Mouse (Mus musculus): ENCODE results near the gene Tubb3. TPM values are rescaled to one million over a fixed set of nuclear protein-coding genes. Genes with fewer than 3 reads are reported as not detected.
A peak's percentile ranks its signal among the peaks of the same experiment; 100 is the strongest.
"Not testable (repeated sequence)": the region's sequence is repeated elsewhere in the genome, so short reads cannot be mapped to it uniquely, and the experiment has no call there.

The Tubb3 gene
- polyA plus RNA-seq, 1 experiment, result not detected

DNA sequence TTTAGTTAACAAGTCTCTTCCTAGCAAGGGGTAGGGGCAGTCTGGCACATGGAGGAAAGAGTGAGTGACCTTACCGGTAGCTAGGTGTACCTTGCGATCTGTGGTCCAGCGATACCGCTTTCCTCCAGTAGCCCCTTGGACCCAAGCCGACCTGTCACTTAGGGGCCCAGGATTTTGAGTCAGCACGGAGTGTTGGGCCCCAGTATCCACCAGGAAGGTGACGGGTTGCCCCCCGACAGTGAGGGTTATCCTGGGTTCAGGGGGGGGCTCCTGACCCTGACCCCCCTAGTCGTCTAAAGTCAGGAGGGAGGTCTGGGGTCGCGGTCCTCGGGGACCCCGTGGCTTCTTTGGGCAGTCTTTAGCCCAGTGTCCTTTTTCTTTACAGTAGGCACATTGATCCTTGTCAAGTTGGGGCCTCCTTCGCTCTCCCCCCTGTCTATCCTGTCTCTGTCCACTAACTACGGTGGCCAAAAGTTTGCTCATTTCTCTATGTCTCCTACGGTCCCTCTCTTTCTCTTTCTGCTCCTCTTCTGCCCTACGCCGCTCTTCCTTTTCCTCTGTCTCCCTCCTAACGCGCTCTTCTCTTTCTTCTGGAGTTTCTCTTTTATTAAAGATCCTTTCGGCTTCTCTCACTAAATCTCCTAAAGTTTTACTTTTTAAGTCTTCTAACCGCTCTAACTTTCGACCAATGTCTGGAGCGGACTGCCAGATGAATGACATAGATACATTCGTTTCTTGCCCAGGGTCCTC lies 20.6 kb downstream of the Tubb3 start:
- Histone ChIP-seq H3K27ac (ENCODE audit: insufficient read depth, low read depth, low read length) (no peak overlapping the region), H3K4me3 (ENCODE audit: insufficient read depth, low read length) (no peak overlapping the region), H3K4me1 (ENCODE audit: control insufficient read depth, insufficient read depth, low read length) (0 out of 2 replicates have a peak, but pooled peaks cover 2% of the 10 kb centered on the region)
- TF ChIP-seq CTCF (IDR thresholded peaks at IDR 0.05; ENCODE audit: low read depth, low read length), result no peak
- no peak for TF ChIP-seq POLR2A (IDR thresholded peaks at IDR 0.05; ENCODE audit: borderline replicate concordance, low read depth, low read length)

DNA sequence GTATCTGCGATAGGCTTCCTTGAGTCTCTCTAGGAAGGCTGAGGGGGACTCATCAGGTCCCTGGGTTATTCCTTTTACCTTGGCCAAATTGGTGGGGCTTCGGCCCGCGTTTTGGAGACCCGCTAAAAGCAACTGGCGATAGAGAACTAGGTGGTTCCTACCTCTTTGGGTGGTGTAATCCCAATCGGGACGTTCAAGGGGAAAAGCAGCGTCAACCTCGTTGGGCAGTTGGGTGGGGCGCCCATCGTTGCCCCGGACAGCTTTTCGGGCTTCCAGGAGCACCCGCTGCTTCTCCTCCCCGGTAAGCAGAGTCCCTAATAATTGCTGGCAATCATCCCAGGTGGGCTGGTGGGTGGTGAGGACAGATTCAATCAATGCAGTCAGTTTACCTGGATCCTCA lies 21.2 kb downstream of the Tubb3 start:
- TF ChIP-seq POLR2A (IDR thresholded peaks at IDR 0.05; ENCODE audit: borderline replicate concordance, low read depth, low read length) (no peak), CTCF (IDR thresholded peaks at IDR 0.05; ENCODE audit: low read depth, low read length) (no peak)
- Histone ChIP-seq H3K4me1 (ENCODE audit: control insufficient read depth, insufficient read depth, low read length) (0 out of 2 replicates have a peak, but pooled peaks cover 2% of the 10 kb centered on the region), H3K27ac (ENCODE audit: insufficient read depth, low read depth, low read length) (no peak overlapping the region), H3K4me3 (ENCODE audit: insufficient read depth, low read length) (no peak overlapping the region)

DNA sequence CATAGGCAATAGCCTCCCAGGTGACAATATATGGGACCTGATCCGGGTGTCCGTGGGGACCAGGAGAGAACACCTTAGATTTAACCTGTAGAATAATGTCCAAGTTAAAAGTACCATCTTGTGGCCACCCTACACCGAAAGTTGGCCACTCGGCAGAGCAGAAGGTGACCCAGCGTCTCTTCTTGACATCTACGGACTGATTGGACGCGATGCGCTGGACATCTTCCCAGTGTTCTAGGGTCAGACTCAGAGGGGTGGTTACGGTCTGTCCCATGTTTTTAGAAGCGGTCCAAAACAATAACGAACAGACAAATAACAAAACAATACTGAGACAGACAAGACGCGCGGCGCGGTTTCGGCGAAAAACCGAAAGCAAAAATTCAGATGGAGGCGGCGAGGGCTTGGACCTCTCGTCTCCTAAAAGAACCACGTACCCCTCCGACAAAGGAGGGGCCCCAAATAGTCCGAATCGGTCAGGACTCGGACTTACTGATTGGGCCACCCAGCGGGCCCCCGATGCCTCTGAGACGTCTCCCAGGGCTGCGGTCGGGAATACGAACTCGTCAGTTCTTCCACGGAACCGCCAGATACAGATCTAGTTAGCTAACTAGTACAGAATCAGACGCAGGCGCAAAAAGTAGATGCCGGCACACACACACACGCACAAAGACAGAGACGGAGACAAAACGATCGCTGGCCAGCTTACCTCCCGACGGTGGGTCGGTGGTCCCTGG lies 22.2 kb downstream of the Tubb3 start:
- not testable (repeated sequence) for H3K27ac ChIP-seq (ENCODE audit: insufficient read depth, low read depth, low read length); H3K4me3 ChIP-seq (ENCODE audit: insufficient read depth, low read length); H3K4me1 ChIP-seq (ENCODE audit: control insufficient read depth, insufficient read depth, low read length)

DNA sequence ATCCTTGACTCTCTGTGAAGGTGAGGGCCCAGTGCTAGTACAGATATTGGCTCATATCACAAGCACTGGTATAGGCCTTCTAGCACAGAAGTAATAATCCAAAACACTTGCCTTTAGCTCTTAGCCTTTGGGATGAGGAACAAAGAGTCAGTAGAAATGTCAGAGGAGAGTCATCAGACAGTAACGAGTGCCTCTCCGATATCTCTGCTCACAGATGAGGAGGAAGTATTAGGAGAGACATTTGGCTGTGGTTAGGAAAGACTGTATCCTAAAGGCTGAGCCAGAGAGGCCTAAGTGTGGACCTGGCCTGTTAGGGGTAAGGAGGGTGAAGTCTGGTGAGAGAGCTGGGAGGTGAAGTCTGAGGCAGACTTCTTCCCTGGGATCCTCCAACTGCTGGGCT lies 30.6 kb downstream of the Tubb3 start:
- TF ChIP-seq CTCF (IDR thresholded peaks at IDR 0.05; ENCODE audit: low read depth, low read length), result no peak
- TF ChIP-seq POLR2A (IDR thresholded peaks at IDR 0.05; ENCODE audit: borderline replicate concordance, low read depth, low read length), result no peak
- Histone ChIP-seq H3K4me1 (ENCODE audit: control insufficient read depth, insufficient read depth, low read length) (peaks cover 12% of the 10 kb centered on the region), H3K4me3 (ENCODE audit: insufficient read depth, low read length) (no peak overlapping the region)

DNA sequence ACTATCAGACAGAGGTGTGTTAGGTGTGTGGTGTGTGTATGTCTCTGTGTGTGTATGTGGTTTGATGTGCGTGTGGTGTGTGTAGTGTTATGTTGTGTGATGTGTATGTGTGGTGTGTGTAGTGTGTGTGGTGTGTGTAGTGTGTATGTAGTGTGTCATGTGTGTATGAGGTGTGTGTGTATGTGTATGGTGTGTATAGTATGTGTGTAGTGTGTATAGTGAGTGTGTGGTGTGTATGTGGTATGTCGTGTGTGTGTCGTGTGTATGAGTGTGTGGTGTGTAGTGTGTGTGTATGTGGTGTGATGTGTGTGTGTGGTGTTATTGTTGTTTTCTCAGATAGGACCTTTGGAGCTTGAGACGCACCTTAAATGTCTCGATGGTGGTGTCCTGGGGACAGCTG lies 31.1 kb downstream of the Tubb3 start:
- Histone ChIP-seq H3K4me1 (ENCODE audit: control insufficient read depth, insufficient read depth, low read length) (peaks cover 12% of the 10 kb centered on the region), H3K4me3 (ENCODE audit: insufficient read depth, low read length) (no peak overlapping the region; the same call in 1 of the 2 replicates)
- TF ChIP-seq POLR2A (IDR thresholded peaks at IDR 0.05; ENCODE audit: borderline replicate concordance, low read depth, low read length), result no peak
- no peak for TF ChIP-seq CTCF (IDR thresholded peaks at IDR 0.05; ENCODE audit: low read depth, low read length)

More for the DNA sequence above, 30.6 kb downstream of the Tubb3 start:
- no peak overlapping the region for H3K27ac ChIP-seq (ENCODE audit: insufficient read depth, low read depth, low read length)

DNA sequence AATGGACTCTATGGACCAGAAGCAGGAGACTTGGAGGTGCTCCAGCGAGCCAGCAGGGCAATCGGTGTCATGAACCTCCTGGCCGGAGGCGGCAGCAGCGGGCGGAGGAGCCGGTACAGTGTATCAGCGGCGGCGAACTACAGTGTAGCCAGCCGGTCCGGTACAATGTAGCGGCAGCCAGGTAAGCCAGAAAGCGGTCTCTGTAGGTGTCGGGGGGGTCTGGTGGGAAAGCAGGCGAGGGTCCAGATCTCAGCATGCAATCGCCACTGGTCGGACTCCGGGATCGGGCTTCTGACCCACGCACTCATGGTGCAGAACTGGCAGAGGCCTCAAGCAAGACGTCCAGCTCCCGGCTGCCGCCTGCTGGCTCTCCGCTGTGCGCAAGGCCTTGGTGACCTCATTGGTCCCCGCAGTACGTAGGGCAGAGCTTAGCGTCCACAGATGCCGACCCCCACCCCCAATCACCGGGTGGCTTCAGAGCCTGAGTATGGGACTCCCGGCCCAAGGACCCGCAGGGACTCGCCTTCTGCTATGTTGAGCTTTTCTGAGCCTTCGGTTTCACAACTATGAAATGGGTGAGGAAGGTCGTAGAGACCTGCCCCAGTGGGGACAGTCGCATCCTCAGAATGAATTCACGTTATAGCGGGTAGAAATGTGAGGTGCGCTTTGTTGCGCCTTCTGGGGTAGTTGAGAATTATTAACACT lies 31.8 kb downstream of the Tubb3 start:
- peak; percentile 49 for TF ChIP-seq CTCF (IDR thresholded peaks at IDR 0.05; ENCODE audit: low read depth, low read length)
- TF ChIP-seq POLR2A (IDR thresholded peaks at IDR 0.05; ENCODE audit: borderline replicate concordance, low read depth, low read length), result no peak
- Histone ChIP-seq H3K4me1 (ENCODE audit: control insufficient read depth, insufficient read depth, low read length) (peaks cover 12% of the 10 kb centered on the region), H3K27ac (ENCODE audit: insufficient read depth, low read depth, low read length) (peak overlapping the region; percentile 34), H3K4me3 (ENCODE audit: insufficient read depth, low read length) (peak overlapping the region; percentile 70)

More for the DNA sequence above, 31.1 kb downstream of the Tubb3 start:
- no peak overlapping the region for H3K27ac ChIP-seq (ENCODE audit: insufficient read depth, low read depth, low read length)

DNA sequence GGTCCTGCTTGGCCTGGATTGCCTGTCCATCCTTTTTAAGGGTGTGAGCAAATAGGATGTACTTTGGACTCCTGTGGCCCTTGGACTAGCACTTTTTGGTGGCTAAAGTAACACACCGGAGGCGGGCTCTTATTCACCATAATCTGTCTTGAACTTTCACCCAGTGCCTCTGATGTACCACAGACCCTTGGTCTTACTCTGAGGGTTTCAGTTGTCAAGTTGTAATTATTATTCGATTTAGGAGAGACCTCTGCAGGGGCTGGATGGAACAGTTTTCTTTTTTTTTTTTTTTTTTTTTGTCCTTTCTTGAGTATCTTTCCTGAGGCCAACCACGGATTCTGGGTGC lies 32.3 kb downstream of the Tubb3 start:
- Histone ChIP-seq H3K27ac (ENCODE audit: insufficient read depth, low read depth, low read length) (no peak overlapping the region), H3K4me3 (ENCODE audit: insufficient read depth, low read length) (peak overlapping the region; percentile 70), H3K4me1 (ENCODE audit: control insufficient read depth, insufficient read depth, low read length) (peaks cover 12% of the 10 kb centered on the region)
- no peak for TF ChIP-seq CTCF (IDR thresholded peaks at IDR 0.05; ENCODE audit: low read depth, low read length)
- no peak for TF ChIP-seq POLR2A (IDR thresholded peaks at IDR 0.05; ENCODE audit: borderline replicate concordance, low read depth, low read length)

DNA sequence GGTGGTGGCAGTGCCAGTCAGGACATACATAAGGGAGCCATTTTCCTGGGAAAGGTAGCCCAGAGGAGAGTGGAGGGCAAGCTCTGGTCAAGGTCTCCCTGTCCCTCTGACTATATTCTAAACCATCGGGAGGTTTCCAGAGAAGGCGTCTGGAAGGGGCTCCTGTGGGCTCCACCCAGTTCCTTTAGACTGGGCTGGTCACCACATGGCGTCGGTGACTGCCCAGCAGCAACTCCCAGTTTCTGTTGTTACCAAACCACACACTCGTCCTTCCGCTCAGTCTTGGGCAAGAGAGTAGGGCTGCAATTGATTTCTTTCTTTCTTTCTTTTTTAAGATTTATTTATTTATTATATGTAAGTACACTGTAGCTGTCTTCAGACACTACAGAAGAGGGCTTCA lies 32.9 kb downstream of the Tubb3 start:
- TF ChIP-seq CTCF (IDR thresholded peaks at IDR 0.05; ENCODE audit: low read depth, low read length) (no peak), POLR2A (IDR thresholded peaks at IDR 0.05; ENCODE audit: borderline replicate concordance, low read depth, low read length) (no peak)
- Histone ChIP-seq H3K4me1 (ENCODE audit: control insufficient read depth, insufficient read depth, low read length) (peaks cover 12% of the 10 kb centered on the region), H3K4me3 (ENCODE audit: insufficient read depth, low read length) (no peak overlapping the region; the same call in 1 of the 2 replicates), H3K27ac (ENCODE audit: insufficient read depth, low read depth, low read length) (no peak overlapping the region)

DNA sequence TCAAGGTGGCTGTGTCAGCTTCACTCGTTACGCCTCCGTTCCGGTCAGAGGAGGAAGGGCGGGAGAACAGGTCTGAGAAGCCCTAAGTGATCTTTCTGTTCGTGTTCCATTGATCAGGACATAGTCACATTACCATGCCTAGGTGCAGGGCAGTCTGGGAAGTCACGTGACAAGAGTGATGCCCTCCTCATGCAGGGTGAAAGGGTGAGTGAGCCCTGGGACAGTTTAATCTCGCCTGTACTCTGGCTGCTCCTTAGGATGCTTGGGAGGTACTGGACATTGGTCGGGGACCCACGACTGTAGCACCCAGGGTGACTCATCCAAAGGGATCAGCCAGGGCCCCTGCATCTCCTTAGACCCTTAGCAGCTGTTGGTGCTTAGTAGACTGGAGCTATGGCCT lies 34.8 kb downstream of the Tubb3 start:
- Histone ChIP-seq H3K27ac (ENCODE audit: insufficient read depth, low read depth, low read length) (no peak overlapping the region), H3K4me3 (ENCODE audit: insufficient read depth, low read length) (no peak overlapping the region), H3K4me1 (ENCODE audit: control insufficient read depth, insufficient read depth, low read length) (peaks cover 19% of the 10 kb centered on the region)
- no peak for TF ChIP-seq POLR2A (IDR thresholded peaks at IDR 0.05; ENCODE audit: borderline replicate concordance, low read depth, low read length)
- no peak for TF ChIP-seq CTCF (IDR thresholded peaks at IDR 0.05; ENCODE audit: low read depth, low read length)

DNA sequence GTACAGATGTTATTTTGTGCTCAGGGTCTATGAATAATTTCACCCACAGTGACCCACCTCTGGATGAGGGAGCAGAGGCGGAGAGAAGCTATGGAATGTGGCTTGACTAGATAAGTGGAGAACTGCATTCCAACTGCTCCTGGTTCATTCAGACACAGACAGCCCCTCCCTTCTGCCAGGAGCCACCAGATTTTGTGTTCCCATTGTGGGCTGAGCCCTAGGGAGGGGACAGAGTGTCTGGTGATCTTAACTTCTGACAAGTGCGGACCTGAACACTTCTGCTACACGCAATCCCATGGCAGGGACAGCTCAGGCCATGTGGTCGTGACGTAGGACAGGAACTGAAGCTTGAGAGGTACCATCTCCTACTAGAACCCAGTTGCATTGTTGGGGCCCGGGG lies 35.6 kb downstream of the Tubb3 start:
- TF ChIP-seq POLR2A (IDR thresholded peaks at IDR 0.05; ENCODE audit: borderline replicate concordance, low read depth, low read length) (no peak), CTCF (IDR thresholded peaks at IDR 0.05; ENCODE audit: low read depth, low read length) (no peak)
- peaks cover 19% of the 10 kb centered on the region for H3K4me1 ChIP-seq (ENCODE audit: control insufficient read depth, insufficient read depth, low read length)

More for the DNA sequence above, 35.6 kb downstream of the Tubb3 start:
- no peak overlapping the region for H3K27ac ChIP-seq (ENCODE audit: insufficient read depth, low read depth, low read length)
- H3K4me3 ChIP-seq (ENCODE audit: insufficient read depth, low read length), result no peak overlapping the region
